In the genomic region with DNA sequence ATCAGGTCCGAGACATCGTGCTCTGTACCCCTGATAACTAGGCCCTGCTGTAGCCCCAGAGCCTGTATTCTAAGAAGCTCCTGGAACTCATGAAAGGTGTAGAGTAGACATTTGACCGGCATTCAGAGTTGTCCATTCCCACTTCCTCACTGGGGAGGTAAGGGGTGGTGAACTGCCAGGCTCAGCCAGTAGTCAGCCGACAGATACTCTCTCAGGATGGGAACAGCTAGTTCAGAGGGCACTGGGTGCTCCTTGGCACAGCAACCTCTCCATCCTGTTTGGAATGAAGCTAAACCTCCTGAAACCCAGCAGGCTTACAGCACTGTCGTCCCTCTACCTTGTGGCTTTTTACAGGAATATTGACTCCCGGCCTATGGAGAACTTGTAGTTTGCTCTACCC, we compare ENCODE assay signal across 30 mouse cellular contexts. TPM values are rescaled to one million over a fixed set of nuclear protein-coding genes. Genes with fewer than 3 reads are reported as not detected.
A peak's percentile ranks its signal among the peaks of the same experiment; 100 is the strongest.
DNase-seq lines count a peak whose midpoint lies in the region; ATAC-seq and TF ChIP-seq lines count a peak whose summit lies in the region.
"Had no signal": no experiment of that assay in that cellular context is flagged by ENCODE, and none has a peak within 500 bp of the region (broad histone marks: within the 10 kb centered on the region; RNA-seq: fewer than 3 reads in every experiment).

No protein-coding gene starts in this region.

- H3K9ac ChIP-seq in heart, adult 2 months (ENCODE audit: low read depth, low read length) = no peak overlapping the region
- peak overlapping the region; percentile 44 for H3K9ac ChIP-seq in heart, embryonic 12.5 days
- H3K9ac ChIP-seq in heart, embryonic 15.5 days = peak overlapping the region; percentile 43
- H3K9ac ChIP-seq in intestine, postnatal 0 days (ENCODE audit: low read depth, low read length) = no peak overlapping the region
- H3K9ac ChIP-seq: embryonic facial prominence, embryonic 12.5 days; embryonic facial prominence, embryonic 15.5 days; forebrain, postnatal 0 days; hindbrain, embryonic 12.5 days; hindbrain, embryonic 15.5 days; kidney, embryonic 15.5 days had no signal

- WGBS in heart, adult 2 months = 77% methylated on average over 6 of the region's 6 CpGs
- whole genome bisulfite sequencing in heart, embryonic 12.5 days = 61% methylated on average over 6 of the region's 6 CpGs
- WGBS in heart, embryonic 15.5 days = 63% methylated on average over 6 of the region's 6 CpGs
- WGBS in intestine, postnatal 0 days = 86% methylated on average over 6 of the region's 6 CpGs

- no peak for ATAC-seq in heart, embryonic 12.5 days (ENCODE audit: insufficient number of reproducible peaks, low FRiP score)
- ATAC-seq in heart, embryonic 15.5 days (replicated peaks; ENCODE audit: insufficient number of reproducible peaks, insufficient read depth, low FRiP score, low read depth) = no peak
- ATAC-seq in intestine, postnatal 0 days = no peak
- ATAC-seq: forebrain, embryonic 14.5 days; forebrain, postnatal 0 days; Patski had no signal

- peak; percentile 16 for TF ChIP-seq POLR2A in heart, adult 2 months (IDR thresholded peaks at IDR 0.05; ENCODE audit: insufficient read depth, low read depth, low read length)
- TF ChIP-seq POLR2A in myocyte (IDR thresholded peaks at IDR 0.05; ENCODE audit: insufficient read length, low read depth) = peak; percentile 43

- no peak overlapping the region for H3ac ChIP-seq in myocyte (ENCODE audit: control insufficient read depth, insufficient read length)

- peak overlapping the region; percentile 96 for H3K4me2 ChIP-seq in heart, embryonic 12.5 days
- peak overlapping the region; percentile 84 for H3K4me2 ChIP-seq in heart, embryonic 15.5 days
- H3K4me2 ChIP-seq in myocyte (ENCODE audit: low read depth) = peak overlapping the region; percentile 65
- H3K4me2 ChIP-seq in intestine, postnatal 0 days (replicated peaks; ENCODE audit: low read depth) = no peak overlapping the region
- H3K4me2 ChIP-seq: embryonic facial prominence, embryonic 12.5 days; embryonic facial prominence, embryonic 15.5 days; hindbrain, embryonic 12.5 days; hindbrain, embryonic 15.5 days; kidney, embryonic 15.5 days had no signal

- no peaks in the 10 kb centered on the region for H3K27me3 ChIP-seq in heart, adult 2 months (ENCODE audit: control insufficient read depth, insufficient read depth, low read length)
- H3K27me3 ChIP-seq in heart, embryonic 12.5 days (replicated peaks) = no peaks in the 10 kb centered on the region
- H3K27me3 ChIP-seq in heart, embryonic 15.5 days = no peaks in the 10 kb centered on the region
- no peaks in the 10 kb centered on the region for H3K27me3 ChIP-seq in myocyte (ENCODE audit: control insufficient read depth, insufficient read depth, insufficient read length)
- no peaks in the 10 kb centered on the region for H3K27me3 ChIP-seq in intestine, postnatal 0 days (replicated peaks; ENCODE audit: control insufficient read depth, insufficient read depth, low read length)
- H3K27me3 ChIP-seq: embryonic facial prominence, embryonic 12.5 days; embryonic facial prominence, embryonic 15.5 days; hindbrain, embryonic 15.5 days; kidney, embryonic 15.5 days; Patski had no signal

- DNase-seq in heart, adult 2 months = no peak
- no peak for DNase-seq in heart, postnatal 36 days
- DNase-seq in heart, postnatal 10 days = no peak
- DNase-seq in heart, adult 9 months (ENCODE audit: low spot score in 2 of 2) = no peak
- DNase-seq: adrenal gland, postnatal 10 days; adrenal gland, postnatal 36 days; B cell, adult 2 months; cerebellum, adult 11 months; cerebellum, adult 2 months; cerebellum, adult 9-11 months; cerebellum, postnatal 25 days; forebrain, postnatal 0 days; gastrocnemius, adult 2 months; gastrocnemius, postnatal 14 days; kidney, adult 11 months; kidney, adult 8-10 months had no signal

- no peak overlapping the region for H3K4me3 ChIP-seq in heart, adult 2 months
- no peak overlapping the region for H3K4me3 ChIP-seq in heart, embryonic 12.5 days
- H3K4me3 ChIP-seq in heart, embryonic 15.5 days = peak overlapping the region; percentile 30
- peak overlapping the region; percentile 100 for H3K4me3 ChIP-seq in myocyte
- H3K4me3 ChIP-seq in intestine, postnatal 0 days (ENCODE audit: low read depth, low read length) = no peak overlapping the region
- H3K4me3 ChIP-seq: embryonic facial prominence, embryonic 12.5 days; embryonic facial prominence, embryonic 15.5 days; gastrocnemius, adult 2 months; hindbrain, embryonic 12.5 days; hindbrain, embryonic 15.5 days; kidney, embryonic 15.5 days had no signal

- no peaks in the 10 kb centered on the region for H3K9me3 ChIP-seq in heart, embryonic 12.5 days (replicated peaks)
- no peaks in the 10 kb centered on the region for H3K9me3 ChIP-seq in heart, embryonic 15.5 days (replicated peaks)
- H3K9me3 ChIP-seq in intestine, postnatal 0 days (ENCODE audit: control insufficient read depth) = no peaks in the 10 kb centered on the region
- H3K9me3 ChIP-seq: embryonic facial prominence, embryonic 12.5 days; embryonic facial prominence, embryonic 15.5 days; G1E; hindbrain, embryonic 12.5 days; hindbrain, embryonic 15.5 days; kidney, embryonic 15.5 days had no signal

- no peaks in the 10 kb centered on the region for H3K79me2 ChIP-seq in heart, adult 2 months (replicated peaks; ENCODE audit: control insufficient read depth, insufficient read depth, low read length)
- H3K79me2 ChIP-seq in myocyte (ENCODE audit: control insufficient read depth, insufficient read depth) = peaks cover 11% of the 10 kb centered on the region

- TF ChIP-seq EP300 in heart, adult 2 months (IDR thresholded peaks at IDR 0.05; ENCODE audit: insufficient read depth, low read depth, low read length) = no peak

- intact Hi-C loops in heart, adult 2 months (cut with DNase I) = no loop called here
- intact Hi-C loops in heart, postnatal 36 days (cut with DNase I) = loop anchor here (10.0 kb wide), 1 partner anchor 873 kb away; the partner anchor contains the start of genes Dph3 and Oxnad1
- intact Hi-C loops in heart, postnatal 10 days (cut with DNase I) = no loop called here

- peaks cover 6% of the 10 kb centered on the region for H3K4me1 ChIP-seq in heart, adult 2 months (ENCODE audit: control insufficient read depth, insufficient read depth, low read length)
- H3K4me1 ChIP-seq in heart, embryonic 12.5 days (replicated peaks) = peaks cover 70% of the 10 kb centered on the region
- peaks cover 58% of the 10 kb centered on the region for H3K4me1 ChIP-seq in heart, embryonic 15.5 days (replicated peaks)
- no peaks in the 10 kb centered on the region for H3K4me1 ChIP-seq in intestine, postnatal 0 days (replicated peaks; ENCODE audit: control insufficient read depth, insufficient read depth, low read length)

- no peak for TF ChIP-seq CTCF in heart, adult 2 months (IDR thresholded peaks at IDR 0.05)
- TF ChIP-seq CTCF in intestine, postnatal 0 days (IDR thresholded peaks at IDR 0.05; ENCODE audit: low read depth) = no peak

- H3K36me3 ChIP-seq in heart, adult 2 months (ENCODE audit: control insufficient read depth, insufficient read depth, low read length) = no peaks in the 10 kb centered on the region
- peaks cover 33% of the 10 kb centered on the region for H3K36me3 ChIP-seq in heart, embryonic 12.5 days
- H3K36me3 ChIP-seq in heart, embryonic 15.5 days = peaks cover 12% of the 10 kb centered on the region; the same call in 1 of the 2 replicates
- H3K36me3 ChIP-seq in myocyte (ENCODE audit: control insufficient read depth, insufficient read depth) = peaks cover 19% of the 10 kb centered on the region
- no peaks in the 10 kb centered on the region for H3K36me3 ChIP-seq in intestine, postnatal 0 days (ENCODE audit: control insufficient read depth, insufficient read depth)
- H3K36me3 ChIP-seq: embryonic facial prominence, embryonic 12.5 days; embryonic facial prominence, embryonic 15.5 days; G1E; hindbrain, embryonic 12.5 days; hindbrain, embryonic 15.5 days; kidney, embryonic 15.5 days had no signal

- peak overlapping the region; percentile 23; the same call in 1 of the 2 replicates for H3K27ac ChIP-seq in heart, adult 2 months
- H3K27ac ChIP-seq in heart, embryonic 12.5 days (ENCODE audit: poor library complexity, severe bottlenecking) = peak overlapping the region; percentile 32
- peak overlapping the region; percentile 92 for H3K27ac ChIP-seq in heart, embryonic 15.5 days
- H3K27ac ChIP-seq in intestine, postnatal 0 days (ENCODE audit: low read depth, low read length) = no peak overlapping the region
- H3K27ac ChIP-seq: embryonic facial prominence, embryonic 12.5 days; embryonic facial prominence, embryonic 15.5 days; gastrocnemius, adult 2 months; hindbrain, embryonic 12.5 days; hindbrain, embryonic 15.5 days; kidney, embryonic 15.5 days had no signal

RNA-seq across cellular contexts. Expression of gene Tnnc1, which starts 3.7 kb away (rescaled TPM):
- total RNA-seq in heart, adult 2 months (2021) = 1,000 to 10,000 TPM; 5,084 to 5,508 TPM
- polyA plus RNA-seq in heart, adult 2 months (2012; rRNA removed) = 4,851 and 5,939 TPM in 2 replicates
- 1,000 to 10,000 TPM; 4,706 to 5,436 TPM for total RNA-seq in heart, postnatal 36 days (2021)
- polyA plus RNA-seq in heart, embryonic 12.5 days (2016; fragmentation: Nextera tagmentation; extraction: Ambion mirVana) = 3,183 and 3,245 TPM in 2 replicates
- total RNA-seq in heart, postnatal 10 days (2021) = 1,000 to 10,000 TPM; 5,439 to 5,458 TPM
- polyA plus RNA-seq in heart, embryonic 15.5 days (2015; fragmentation: Nextera tagmentation; extraction: Ambion mirVana) = 3,799 and 4,649 TPM in 2 replicates
- 7,028 TPM for polyA plus RNA-seq in myocyte (2012; fragmentation: generic; extraction: Trizol)
- 1.4 and 1.6 TPM in 2 replicates for polyA plus RNA-seq in intestine, postnatal 0 days (2015; fragmentation: Nextera tagmentation; extraction: Ambion mirVana)
- total RNA-seq: common myeloid progenitor, adult 5-6 weeks; hematopoietic stem cell, adult 5-6 weeks had no signal

RNA-seq across cellular contexts. Expression of gene Nisch, which starts 4.9 kb away (rescaled TPM):
- total RNA-seq in heart, adult 2 months (2021) = 100 to 1,000 TPM; 123 to 129 TPM
- polyA plus RNA-seq in heart, adult 2 months (2012; rRNA removed) = 187 and 223 TPM in 2 replicates
- 100 to 1,000 TPM; 128 to 143 TPM for total RNA-seq in heart, postnatal 36 days (2021)
- polyA plus RNA-seq in heart, embryonic 12.5 days (2016; fragmentation: Nextera tagmentation; extraction: Ambion mirVana) = 446 and 471 TPM in 2 replicates
- total RNA-seq in heart, postnatal 10 days (2021) = 100 to 1,000 TPM; 234 to 236 TPM
- polyA plus RNA-seq in heart, embryonic 15.5 days (2015; fragmentation: Nextera tagmentation; extraction: Ambion mirVana) = 287 and 381 TPM in 2 replicates
- polyA plus RNA-seq in myocyte (2012; fragmentation: generic; extraction: Trizol) = 266 TPM
- polyA plus RNA-seq in intestine, postnatal 0 days (2015; fragmentation: Nextera tagmentation; extraction: Ambion mirVana) = 74.1 and 78.8 TPM in 2 replicates

RNA-seq across cellular contexts. Expression of gene Sema3g, which starts 5.8 kb away (rescaled TPM):
- 10 to 100 TPM; 15.0 to 15.1 TPM for total RNA-seq in heart, adult 2 months (2021)
- 6.1 and 8.0 TPM in 2 replicates for polyA plus RNA-seq in heart, adult 2 months (2012; rRNA removed)
- 10 to 100 TPM; 14.2 to 18.3 TPM for total RNA-seq in heart, postnatal 36 days (2021)
- 0.34 and 0.50 TPM in 2 replicates for polyA plus RNA-seq in heart, embryonic 12.5 days (2016; fragmentation: Nextera tagmentation; extraction: Ambion mirVana)
- total RNA-seq in heart, postnatal 10 days (2021) = 10 to 100 TPM; 15.1 to 16.9 TPM
- polyA plus RNA-seq in heart, embryonic 15.5 days (2015; fragmentation: Nextera tagmentation; extraction: Ambion mirVana) = 0.60 and 0.83 TPM in 2 replicates
- polyA plus RNA-seq in myocyte (2012; fragmentation: generic; extraction: Trizol) = 1.8 TPM
- polyA plus RNA-seq in intestine, postnatal 0 days (2015; fragmentation: Nextera tagmentation; extraction: Ambion mirVana) = 0.61 and 0.74 TPM in 2 replicates
- total RNA-seq: common myeloid progenitor, adult 5-6 weeks had no signal
- polyA plus RNA-seq: G1E had no signal

RNA-seq across cellular contexts. Expression of gene Phf7, which starts 39.3 kb away (rescaled TPM):
- 1 to 10 TPM; 2.9 to 3.6 TPM for total RNA-seq in heart, adult 2 months (2021)
- 3.1 and 5.7 TPM in 2 replicates for polyA plus RNA-seq in heart, adult 2 months (2012; rRNA removed)
- 1 to 10 TPM; 3.8 to 4.3 TPM for total RNA-seq in heart, postnatal 36 days (2021)
- polyA plus RNA-seq in heart, embryonic 12.5 days (2016; fragmentation: Nextera tagmentation; extraction: Ambion mirVana) = 8.1 and 11.6 TPM in 2 replicates
- 1 to 10 TPM; 5.2 to 6.0 TPM for total RNA-seq in heart, postnatal 10 days (2021)
- 7.9 and 8.3 TPM in 2 replicates for polyA plus RNA-seq in heart, embryonic 15.5 days (2015; fragmentation: Nextera tagmentation; extraction: Ambion mirVana)
- polyA plus RNA-seq in myocyte (2012; fragmentation: generic; extraction: Trizol) = 5.4 TPM
- 8.6 and 10.3 TPM in 2 replicates for polyA plus RNA-seq in intestine, postnatal 0 days (2015; fragmentation: Nextera tagmentation; extraction: Ambion mirVana)

RNA-seq across cellular contexts. Expression of gene Bap1, which starts 39.4 kb away (rescaled TPM):
- total RNA-seq in heart, adult 2 months (2021) = 10 to 100 TPM; 39.6 to 49.1 TPM
- polyA plus RNA-seq in heart, adult 2 months (2012; rRNA removed) = 43.6 and 55.2 TPM in 2 replicates
- 10 to 100 TPM; 44.8 to 45.2 TPM for total RNA-seq in heart, postnatal 36 days (2021)
- 59.7 and 65.0 TPM in 2 replicates for polyA plus RNA-seq in heart, embryonic 12.5 days (2016; fragmentation: Nextera tagmentation; extraction: Ambion mirVana)
- total RNA-seq in heart, postnatal 10 days (2021) = 10 to 100 TPM; 51.1 to 55.0 TPM
- 43.2 and 59.0 TPM in 2 replicates for polyA plus RNA-seq in heart, embryonic 15.5 days (2015; fragmentation: Nextera tagmentation; extraction: Ambion mirVana)
- polyA plus RNA-seq in myocyte (2012; fragmentation: generic; extraction: Trizol) = 42.6 TPM
- 20.7 and 22.4 TPM in 2 replicates for polyA plus RNA-seq in intestine, postnatal 0 days (2015; fragmentation: Nextera tagmentation; extraction: Ambion mirVana)

Comparison
In these comparisons a context has a peak if more than half of its experiments do, and no peak if none do; other contexts are left out.
1. H3K4me3 ChIP-seq: peak in heart, embryonic 15.5 days (single experiment) and myocyte (single experiment); none in heart, adult 2 months (single experiment), heart, embryonic 12.5 days (single experiment) and intestine, postnatal 0 days (single experiment).
2. H3K9ac ChIP-seq: peak in heart, embryonic 12.5 days (single experiment) and heart, embryonic 15.5 days (single experiment); none in heart, adult 2 months (single experiment) and intestine, postnatal 0 days (single experiment).
3. RNA of gene Tnnc1, which starts 3.7 kb away (polyA plus RNA-seq): 7,028 TPM in myocyte (single experiment), 4,851 to 5,939 TPM in heart, adult 2 months, 3,799 to 4,649 TPM in heart, embryonic 15.5 days and 3,183 to 3,245 TPM in heart, embryonic 12.5 days; 1.4 to 1.6 TPM in intestine, postnatal 0 days; every median in the first group is over 1,000 times any median in the second.